Mouse (Mus musculus): ENCODE measurements around the gene C1galt1. TPM values are rescaled to one million over a fixed set of nuclear protein-coding genes. Genes with fewer than 3 reads are reported as not detected.

The C1galt1 gene
- polyA plus RNA-seq, 1 experiment = 3.1 TPM

DNA sequence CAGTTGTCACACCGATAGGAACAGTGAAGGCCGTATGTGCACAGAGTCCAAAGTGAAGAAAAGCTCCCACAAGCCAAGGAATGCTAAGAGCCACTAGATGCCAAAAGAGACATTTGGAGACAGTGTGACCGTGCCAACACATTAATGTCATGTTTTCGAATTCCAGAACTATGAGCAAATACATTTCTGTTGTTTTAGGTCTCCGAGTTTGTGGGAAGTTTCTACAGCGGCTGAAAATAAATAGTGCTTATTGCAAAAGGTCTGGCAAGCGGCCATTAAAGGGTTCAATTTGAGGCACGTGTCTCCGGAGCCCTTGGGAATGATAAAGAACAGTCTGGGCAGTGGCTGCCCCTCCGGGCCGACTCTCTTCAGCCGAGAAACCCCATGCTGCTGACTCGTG is 37.9 kb downstream of the C1galt1 start:
- H3K27ac ChIP-seq (ENCODE audit: insufficient read depth, low read length) = no peak overlapping the region
- H3K27me3 ChIP-seq (ENCODE audit: control insufficient read depth, insufficient read depth, low read length) = no peaks in the 10 kb centered on the region
- no peaks in the 10 kb centered on the region for H3K36me3 ChIP-seq (ENCODE audit: control insufficient read depth, insufficient read depth, low read length)
- WGBS = 86% methylated on average over 13 of the region's 13 CpGs
- no peaks in the 10 kb centered on the region for H3K4me1 ChIP-seq (ENCODE audit: control insufficient read depth, insufficient read depth, insufficient read length)
- H3K4me3 ChIP-seq (ENCODE audit: extremely low read depth, insufficient read depth, insufficient read length) = no peak overlapping the region
- DNase-seq (ENCODE audit: low read depth in 1 of 2, low spot score in 2 of 2) = no peak
- TF ChIP-seq POLR2A (IDR thresholded peaks at IDR 0.05; ENCODE audit: low read depth, low read length) (no peak), CTCF (IDR thresholded peaks at IDR 0.05; ENCODE audit: extremely low read depth, insufficient read depth, insufficient read length, insufficient replicate concordance) (no peak)

DNA sequence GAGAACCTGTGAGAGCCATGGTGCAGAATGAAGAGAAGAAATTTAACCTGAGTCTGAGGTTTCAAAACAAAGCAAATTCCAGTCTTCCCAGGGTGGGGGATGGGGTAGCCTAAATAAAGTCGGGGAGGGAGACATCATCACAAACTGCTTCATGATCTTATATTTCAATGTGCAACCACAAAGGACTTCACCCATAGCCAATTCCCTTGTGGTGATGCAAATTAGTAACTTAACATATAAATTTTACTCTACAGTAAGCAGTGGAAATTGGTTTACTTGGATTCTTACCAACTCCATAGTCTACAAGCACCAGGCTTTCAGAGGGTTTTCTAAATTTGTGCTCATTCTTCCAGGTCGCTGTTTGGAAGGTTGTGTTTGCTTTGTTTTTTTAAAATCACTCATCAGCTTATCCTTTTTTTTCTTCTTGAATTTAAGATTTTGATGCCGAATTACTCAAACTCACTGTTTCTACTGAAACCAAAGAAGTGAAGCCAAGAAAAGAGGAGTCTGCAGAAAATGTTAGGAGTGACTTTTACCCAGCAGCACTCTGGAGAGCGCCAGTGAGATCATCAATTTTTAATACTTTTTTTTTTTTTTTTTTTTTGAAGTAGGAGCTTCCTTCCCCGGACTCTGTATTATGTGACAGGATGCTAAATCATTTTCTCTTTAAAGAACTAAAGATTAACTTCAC is 41.5 kb downstream of the C1galt1 start:
- Histone ChIP-seq H3K4me3 (ENCODE audit: extremely low read depth, insufficient read depth, insufficient read length) (no peak overlapping the region), H3K27me3 (ENCODE audit: control insufficient read depth, insufficient read depth, low read length) (no peaks in the 10 kb centered on the region), H3K36me3 (ENCODE audit: control insufficient read depth, insufficient read depth, low read length) (no peaks in the 10 kb centered on the region), H3K27ac (ENCODE audit: insufficient read depth, low read length) (no peak overlapping the region), H3K4me1 (ENCODE audit: control insufficient read depth, insufficient read depth, insufficient read length) (no peaks in the 10 kb centered on the region)
- no peak for DNase-seq (ENCODE audit: low read depth in 1 of 2, low spot score in 2 of 2)
- WGBS = 77% methylated on average over 5 of the region's 5 CpGs
- TF ChIP-seq POLR2A (IDR thresholded peaks at IDR 0.05; ENCODE audit: low read depth, low read length) = no peak
- TF ChIP-seq CTCF (IDR thresholded peaks at IDR 0.05; ENCODE audit: extremely low read depth, insufficient read depth, insufficient read length, insufficient replicate concordance) = no peak

DNA sequence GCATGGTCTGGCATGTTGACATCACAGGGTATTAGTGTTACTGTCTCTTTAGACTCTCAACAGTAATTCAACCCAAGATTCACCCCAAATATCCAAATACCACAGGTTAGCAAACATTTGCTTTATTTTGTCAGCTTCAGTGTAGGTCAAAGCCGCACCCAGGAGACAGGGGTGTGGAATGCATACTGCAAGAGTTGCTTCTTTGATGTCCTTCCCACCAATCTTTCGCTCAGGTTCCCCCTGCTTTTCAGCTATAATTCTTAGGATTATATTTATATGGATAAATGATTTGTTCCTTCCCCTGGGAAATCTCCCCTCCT is 42.0 kb downstream of the C1galt1 start:
- no peak overlapping the region for H3K4me3 ChIP-seq (ENCODE audit: extremely low read depth, insufficient read depth, insufficient read length)
- TF ChIP-seq CTCF (IDR thresholded peaks at IDR 0.05; ENCODE audit: extremely low read depth, insufficient read depth, insufficient read length, insufficient replicate concordance) (no peak), POLR2A (IDR thresholded peaks at IDR 0.05; ENCODE audit: low read depth, low read length) (no peak)
- H3K27ac ChIP-seq (ENCODE audit: insufficient read depth, low read length) = no peak overlapping the region
- H3K36me3 ChIP-seq (ENCODE audit: control insufficient read depth, insufficient read depth, low read length) = no peaks in the 10 kb centered on the region
- H3K4me1 ChIP-seq (ENCODE audit: control insufficient read depth, insufficient read depth, insufficient read length) = no peaks in the 10 kb centered on the region
- WGBS = 77% methylated on average over 2 of the region's 2 CpGs
- DNase-seq (ENCODE audit: low read depth in 1 of 2, low spot score in 2 of 2) = no peak
- no peaks in the 10 kb centered on the region for H3K27me3 ChIP-seq (ENCODE audit: control insufficient read depth, insufficient read depth, low read length)

DNA sequence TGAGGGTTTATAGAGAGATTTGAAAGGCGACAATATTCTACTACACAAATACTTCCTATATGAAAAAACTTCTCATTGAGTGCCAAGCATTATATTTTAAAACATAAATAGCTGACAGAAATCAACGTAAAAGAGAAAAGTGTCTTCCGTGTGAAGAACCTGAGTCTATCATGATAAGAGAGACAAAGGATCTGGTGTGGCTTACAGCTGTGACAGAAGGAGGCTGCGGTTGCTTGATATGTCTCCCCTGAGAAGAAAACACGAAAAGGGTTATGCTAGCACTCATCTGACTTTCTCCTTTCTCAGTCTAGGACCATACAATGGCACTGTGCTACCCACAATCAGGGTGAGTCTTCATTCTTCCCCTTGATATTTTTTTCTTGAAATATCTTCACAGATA is 51.7 kb downstream of the C1galt1 start:
- Histone ChIP-seq H3K4me3 (ENCODE audit: extremely low read depth, insufficient read depth, insufficient read length) (no peak overlapping the region), H3K36me3 (ENCODE audit: control insufficient read depth, insufficient read depth, low read length) (no peaks in the 10 kb centered on the region), H3K27me3 (ENCODE audit: control insufficient read depth, insufficient read depth, low read length) (no peaks in the 10 kb centered on the region), H3K4me1 (ENCODE audit: control insufficient read depth, insufficient read depth, insufficient read length) (no peaks in the 10 kb centered on the region), H3K27ac (ENCODE audit: insufficient read depth, low read length) (no peak overlapping the region)
- whole genome bisulfite sequencing = 81% methylated on average over 5 of the region's 5 CpGs
- no peak for DNase-seq (ENCODE audit: low read depth in 1 of 2, low spot score in 2 of 2)
- TF ChIP-seq POLR2A (IDR thresholded peaks at IDR 0.05; ENCODE audit: low read depth, low read length) = no peak
- no peak for TF ChIP-seq CTCF (IDR thresholded peaks at IDR 0.05; ENCODE audit: extremely low read depth, insufficient read depth, insufficient read length, insufficient replicate concordance)

DNA sequence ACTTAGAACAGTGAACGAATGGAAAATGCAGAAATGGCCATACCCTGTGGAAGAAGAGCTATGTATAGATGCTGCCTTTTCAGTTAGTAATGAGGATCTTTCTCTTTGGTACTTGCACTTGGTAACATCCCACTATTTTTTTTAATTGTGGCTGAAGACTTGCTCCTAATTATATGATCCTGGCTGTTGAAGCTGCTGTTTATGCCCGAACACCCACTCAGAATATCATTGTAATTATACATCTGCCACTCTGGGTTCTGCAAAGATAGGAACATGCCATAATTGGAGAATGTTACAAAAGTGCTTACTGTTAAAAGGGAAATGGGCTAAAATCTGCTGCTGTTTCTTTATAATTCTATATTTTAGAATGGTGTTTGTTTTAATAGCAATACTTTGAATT is 67.4 kb downstream of the C1galt1 start:
- Histone ChIP-seq H3K27me3 (ENCODE audit: control insufficient read depth, insufficient read depth, low read length) (no peaks in the 10 kb centered on the region), H3K27ac (ENCODE audit: insufficient read depth, low read length) (no peak overlapping the region), H3K4me3 (ENCODE audit: extremely low read depth, insufficient read depth, insufficient read length) (no peak overlapping the region), H3K4me1 (ENCODE audit: control insufficient read depth, insufficient read depth, insufficient read length) (no peaks in the 10 kb centered on the region), H3K36me3 (ENCODE audit: control insufficient read depth, insufficient read depth, low read length) (no peaks in the 10 kb centered on the region)
- no peak for DNase-seq (ENCODE audit: low read depth in 1 of 2, low spot score in 2 of 2)
- 79% methylated on average over 2 of the region's 2 CpGs for WGBS
- no peak for TF ChIP-seq POLR2A (IDR thresholded peaks at IDR 0.05; ENCODE audit: low read depth, low read length)

Other genes with a start within 250 kb of the C1galt1 start
- 8.2 and 9.4 TPM in 2 replicates for gene Asns, start 151.6 kb upstream of the C1galt1 start, polyA plus RNA-seq (2012; rRNA removed)